Comparison of ENCODE assay signal across 19 mouse cellular contexts in genomic region chr2:64366528-64366927, GRCm38 (mm10).
A peak's percentile ranks its signal among the peaks of the same experiment; 100 is the strongest.
DNase-seq lines count a peak whose midpoint lies in the region; ATAC-seq lines count a peak whose summit lies in the region.
"Had no signal": no experiment of that assay in that cellular context is flagged by ENCODE, and none has a peak within 500 bp of the region (broad histone marks: within the 10 kb centered on the region; RNA-seq: fewer than 3 reads in every experiment).

No protein-coding gene starts in this region.

- whole genome bisulfite sequencing in hindbrain, embryonic 14.5 days = 62% methylated on average over 5 of the region's 5 CpGs
- WGBS in hindbrain, embryonic 16.5 days = 62% methylated on average over 5 of the region's 5 CpGs
- WGBS in neural tube, embryonic 11.5 days = 64% methylated on average over 5 of the region's 5 CpGs
- WGBS in neural tube, embryonic 12.5 days = 48% methylated on average over 5 of the region's 5 CpGs

- H3K27me3 ChIP-seq in hindbrain, embryonic 14.5 days (ENCODE audit: control insufficient read depth, insufficient read depth, low read length) = no peaks in the 10 kb centered on the region
- H3K27me3 ChIP-seq in hindbrain, embryonic 16.5 days (replicated peaks; ENCODE audit: control insufficient read depth, insufficient read depth, low read length) = no peaks in the 10 kb centered on the region
- no peaks in the 10 kb centered on the region for H3K27me3 ChIP-seq in neural tube, embryonic 11.5 days (ENCODE audit: control insufficient read depth, insufficient read depth, low read length)
- no peaks in the 10 kb centered on the region for H3K27me3 ChIP-seq in neural tube, embryonic 12.5 days (replicated peaks)
- H3K27me3 ChIP-seq: CH12.LX; forebrain, embryonic 13.5 days; heart, embryonic 12.5 days; hindbrain, embryonic 15.5 days had no signal

- H3K9me3 ChIP-seq in hindbrain, embryonic 14.5 days (ENCODE audit: control insufficient read depth, low read length) = no peaks in the 10 kb centered on the region
- no peaks in the 10 kb centered on the region for H3K9me3 ChIP-seq in hindbrain, embryonic 16.5 days (ENCODE audit: control insufficient read depth, low read length)
- H3K9me3 ChIP-seq in neural tube, embryonic 11.5 days (ENCODE audit: control insufficient read depth, low read length) = no peaks in the 10 kb centered on the region
- no peaks in the 10 kb centered on the region for H3K9me3 ChIP-seq in neural tube, embryonic 12.5 days
- H3K9me3 ChIP-seq: embryonic facial prominence, embryonic 10.5 days; forebrain, embryonic 13.5 days; heart, embryonic 12.5 days; hindbrain, embryonic 15.5 days had no signal

- peak; percentile 14; the same call in 1 of the 2 replicates for ATAC-seq in hindbrain, embryonic 14.5 days (ENCODE audit: low FRiP score)
- ATAC-seq in hindbrain, embryonic 16.5 days = no peak; the same call in 1 of the 2 replicates
- peak; percentile 59 for ATAC-seq in neural tube, embryonic 11.5 days (ENCODE audit: insufficient read depth, low FRiP score, low TSS enrichment)
- ATAC-seq in neural tube, embryonic 12.5 days (ENCODE audit: low FRiP score, low read depth) = peak; percentile 77
- ATAC-seq: activated CD4-positive, CD25-positive, alpha-beta regulatory T cell, adult 4 months; forebrain, postnatal 0 days; Patski had no signal

- H3K9ac ChIP-seq in hindbrain, embryonic 14.5 days = no peak overlapping the region
- H3K9ac ChIP-seq in hindbrain, embryonic 16.5 days (ENCODE audit: low read depth, low read length) = no peak overlapping the region
- H3K9ac ChIP-seq in neural tube, embryonic 11.5 days (ENCODE audit: low read length) = no peak overlapping the region
- H3K9ac ChIP-seq in neural tube, embryonic 12.5 days = no peak overlapping the region
- H3K9ac ChIP-seq: forebrain, embryonic 13.5 days; forebrain, postnatal 0 days; heart, embryonic 12.5 days; hindbrain, embryonic 15.5 days had no signal

- no peak overlapping the region for H3K4me3 ChIP-seq in hindbrain, embryonic 14.5 days (replicated peaks; ENCODE audit: low read length)
- no peak overlapping the region for H3K4me3 ChIP-seq in hindbrain, embryonic 16.5 days (ENCODE audit: low read length)
- H3K4me3 ChIP-seq in neural tube, embryonic 11.5 days (ENCODE audit: low read depth, low read length) = no peak overlapping the region
- H3K4me3 ChIP-seq in neural tube, embryonic 12.5 days = no peak overlapping the region
- H3K4me3 ChIP-seq: embryonic facial prominence, embryonic 10.5 days; forebrain, embryonic 13.5 days; heart, embryonic 12.5 days; hindbrain, embryonic 15.5 days had no signal

- peaks cover 6% of the 10 kb centered on the region for H3K4me1 ChIP-seq in hindbrain, embryonic 14.5 days (replicated peaks; ENCODE audit: control insufficient read depth, insufficient read depth, low read length)
- H3K4me1 ChIP-seq in hindbrain, embryonic 16.5 days (ENCODE audit: control insufficient read depth, insufficient read depth, low read depth, low read length) = no peaks in the 10 kb centered on the region; the same call in 1 of the 2 replicates
- no peaks in the 10 kb centered on the region for H3K4me1 ChIP-seq in neural tube, embryonic 11.5 days (ENCODE audit: control insufficient read depth, insufficient read depth, low read length)
- H3K4me1 ChIP-seq in neural tube, embryonic 12.5 days = peaks cover 7% of the 10 kb centered on the region
- H3K4me1 ChIP-seq: heart, embryonic 12.5 days had no signal

- H3K36me3 ChIP-seq in hindbrain, embryonic 14.5 days (replicated peaks; ENCODE audit: control insufficient read depth, insufficient read depth) = no peaks in the 10 kb centered on the region
- H3K36me3 ChIP-seq in hindbrain, embryonic 16.5 days (ENCODE audit: control insufficient read depth, insufficient read depth, low read length) = no peaks in the 10 kb centered on the region
- H3K36me3 ChIP-seq in neural tube, embryonic 11.5 days (ENCODE audit: control insufficient read depth, insufficient read depth, low read length) = no peaks in the 10 kb centered on the region
- H3K36me3 ChIP-seq in neural tube, embryonic 12.5 days = no peaks in the 10 kb centered on the region
- H3K36me3 ChIP-seq: embryonic facial prominence, embryonic 10.5 days; heart, embryonic 12.5 days; hindbrain, embryonic 15.5 days had no signal

- no peak for DNase-seq in hindbrain, embryonic 14.5 days (ENCODE audit: low spot score)
- no peak for DNase-seq in neural tube, embryonic 11.5 days (ENCODE audit: low spot score)
- no peak for DNase-seq in neural tube, embryonic 10.5 days (ENCODE audit: extremely low spot score, low spot score)
- DNase-seq in thymus, postnatal 0 days (ENCODE audit: low spot score) = no peak
- DNase-seq in urinary bladder, postnatal 14 days (ENCODE audit: low spot score) = no peak
- DNase-seq: adrenal gland, postnatal 25 days; cerebellum, adult 2 months; cerebellum, postnatal 10 days; forebrain, postnatal 0 days; gastrocnemius, postnatal 14 days had no signal

- no peak overlapping the region for H3K27ac ChIP-seq in hindbrain, embryonic 14.5 days
- H3K27ac ChIP-seq in hindbrain, embryonic 16.5 days (ENCODE audit: low read depth, low read length) = no peak overlapping the region
- no peak overlapping the region for H3K27ac ChIP-seq in neural tube, embryonic 11.5 days (ENCODE audit: low read depth, low read length)
- no peak overlapping the region for H3K27ac ChIP-seq in neural tube, embryonic 12.5 days
- H3K27ac ChIP-seq: embryonic facial prominence, embryonic 10.5 days; forebrain, embryonic 13.5 days; hindbrain, embryonic 15.5 days had no signal

- H3K4me2 ChIP-seq in hindbrain, embryonic 14.5 days (replicated peaks) = no peak overlapping the region
- H3K4me2 ChIP-seq in hindbrain, embryonic 16.5 days (ENCODE audit: low read length) = no peak overlapping the region
- H3K4me2 ChIP-seq in neural tube, embryonic 11.5 days (ENCODE audit: low read depth) = no peak overlapping the region
- H3K4me2 ChIP-seq in neural tube, embryonic 12.5 days (replicated peaks) = no peak overlapping the region
- H3K4me2 ChIP-seq: forebrain, embryonic 13.5 days; heart, embryonic 12.5 days; hindbrain, embryonic 15.5 days had no signal
